Mouse (Mus musculus) mature B cell (primary cell): ENCODE measurements around the gene Krt75.
"Not testable (repeated sequence)": the region's sequence is repeated elsewhere in the genome, so short reads cannot be mapped to it uniquely, and the experiment has no call there.

Experiments used
- in situ Hi-C: fragments of 300-500 bp; cut with MboI; formaldehyde crosslinking; loops from 2 replicates; pipeline ENCODE4 v1.14.3; 2019

Krt75 gene

DNA sequence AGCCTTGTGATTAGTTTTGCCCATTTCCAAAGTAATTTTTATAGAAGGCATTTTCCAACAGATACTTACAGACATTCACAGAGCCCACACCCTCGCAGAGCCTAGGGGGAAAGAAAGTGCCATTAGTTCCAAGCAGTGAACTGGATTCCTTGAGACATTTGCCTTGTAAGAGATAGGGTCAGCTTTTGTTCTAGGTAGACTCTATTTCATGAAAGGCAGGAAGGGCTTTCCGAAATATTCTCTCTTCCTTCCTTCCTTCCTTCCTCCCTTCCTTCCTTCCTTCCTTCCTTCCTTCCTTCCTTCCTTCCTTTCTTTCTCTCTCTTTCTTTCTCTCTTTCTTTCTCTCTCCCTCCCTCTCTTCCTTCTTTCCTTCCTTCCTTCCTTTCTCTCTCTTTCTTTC, 56.5 kb downstream of the Krt75 start, which contains the start of gene Gm49425:
TSS of gene Gm49425 (minus strand) at position 101 of the 400 bp plus-strand sequence.
- in situ Hi-C loops, result not testable (repeated sequence)
